Mouse (Mus musculus): Measurements from ENCODE around the gene Nipal4. TPM values are rescaled to one million over a fixed set of nuclear protein-coding genes. Genes with fewer than 3 reads are reported as not detected.

Gene Nipal4
- polyA plus RNA-seq, 1 experiment from 2014 or later = 0.90 TPM

DNA sequence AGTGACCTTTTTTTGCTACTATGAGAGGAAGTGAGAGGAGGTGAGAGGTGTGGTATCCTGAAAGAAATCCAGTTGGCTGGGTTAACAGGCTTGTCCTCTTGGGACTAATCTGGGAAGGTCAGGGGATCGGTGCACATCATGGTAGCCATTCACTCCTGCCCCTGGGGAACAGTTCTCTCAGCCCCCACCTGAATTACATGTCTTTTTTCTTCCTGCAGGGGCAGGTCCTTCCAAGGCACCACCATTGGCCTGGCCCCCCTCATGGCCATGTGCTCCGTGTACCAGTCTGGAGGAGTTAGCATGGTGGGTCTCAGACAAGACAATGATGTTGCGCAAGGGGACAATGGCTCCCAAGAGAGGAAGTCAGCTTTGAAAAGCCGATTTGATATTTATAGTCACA is 43.4 kb downstream of the Nipal4 start:
- no peak for ATAC-seq (ENCODE audit: low FRiP score)
- H3K4me2 ChIP-seq (replicated peaks) = no peak overlapping the region
- H3K9ac ChIP-seq = no peak overlapping the region
- H3K27ac ChIP-seq = no peak overlapping the region
- peaks cover 31% of the 10 kb centered on the region for H3K36me3 ChIP-seq
- H3K4me3 ChIP-seq = no peak overlapping the region
- 92% methylated on average over 4 of the region's 4 CpGs for WGBS
- no peaks in the 10 kb centered on the region for H3K27me3 ChIP-seq
- H3K4me1 ChIP-seq = no peaks in the 10 kb centered on the region
- H3K9me3 ChIP-seq (replicated peaks) = no peaks in the 10 kb centered on the region

DNA sequence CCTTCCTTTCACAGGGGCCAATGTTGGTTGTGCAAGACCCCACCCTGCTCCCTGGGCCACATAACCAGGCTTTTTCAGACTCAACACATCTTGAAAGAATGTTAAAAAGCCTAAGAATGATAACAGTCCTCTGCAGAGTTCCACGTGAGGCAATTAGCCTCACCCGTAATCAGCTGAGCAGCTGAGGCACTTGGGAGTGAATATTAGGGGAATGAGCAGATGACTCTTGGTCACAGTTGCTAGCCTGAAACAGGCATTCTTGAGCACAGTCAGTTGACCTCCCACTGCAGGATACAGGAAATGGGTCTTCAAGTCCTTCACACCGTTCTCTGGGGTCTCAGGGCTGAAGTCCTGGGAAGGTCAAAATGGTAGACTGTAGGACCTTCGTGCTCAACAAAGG is 44.6 kb downstream of the Nipal4 start:
- Histone ChIP-seq H3K4me2 (replicated peaks) (no peak overlapping the region), H3K4me3 (no peak overlapping the region), H3K4me1 (no peaks in the 10 kb centered on the region), H3K27ac (no peak overlapping the region), H3K9me3 (replicated peaks) (no peaks in the 10 kb centered on the region), H3K36me3 (peaks cover 21% of the 10 kb centered on the region; the same call in 1 of the 2 replicates), H3K27me3 (no peaks in the 10 kb centered on the region), H3K9ac (no peak overlapping the region)
- ATAC-seq (ENCODE audit: low FRiP score) = no peak
- WGBS = 84% methylated on average over 4 of the region's 4 CpGs

DNA sequence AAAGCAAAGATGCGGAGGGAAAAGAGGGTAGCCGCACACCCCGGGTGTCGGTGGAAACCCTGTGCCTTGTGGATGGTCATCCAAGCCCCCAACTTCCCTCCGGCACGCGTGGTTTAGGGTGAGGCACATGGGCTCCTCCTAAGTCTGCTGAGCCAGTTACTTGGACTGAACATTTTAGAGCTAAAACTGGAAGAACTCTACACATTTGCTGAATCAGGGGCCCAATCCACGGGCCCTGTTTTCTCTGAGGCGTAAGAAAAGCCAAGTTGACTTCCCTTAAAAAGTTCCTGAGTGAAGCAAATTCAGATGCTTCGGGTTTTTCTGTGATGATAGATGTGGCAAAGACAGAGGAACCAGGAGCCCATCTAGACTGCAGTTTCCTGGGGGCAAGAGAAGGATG is 46.2 kb downstream of the Nipal4 start:
- Histone ChIP-seq H3K9ac (no peak overlapping the region), H3K9me3 (replicated peaks) (no peaks in the 10 kb centered on the region), H3K27ac (no peak overlapping the region), H3K36me3 (peaks cover 27% of the 10 kb centered on the region; the same call in 1 of the 2 replicates), H3K4me2 (replicated peaks) (no peak overlapping the region), H3K4me1 (no peaks in the 10 kb centered on the region), H3K27me3 (no peaks in the 10 kb centered on the region), H3K4me3 (no peak overlapping the region)
- ATAC-seq (ENCODE audit: low FRiP score) = no peak
- WGBS = 86% methylated on average over 10 of the region's 10 CpGs

DNA sequence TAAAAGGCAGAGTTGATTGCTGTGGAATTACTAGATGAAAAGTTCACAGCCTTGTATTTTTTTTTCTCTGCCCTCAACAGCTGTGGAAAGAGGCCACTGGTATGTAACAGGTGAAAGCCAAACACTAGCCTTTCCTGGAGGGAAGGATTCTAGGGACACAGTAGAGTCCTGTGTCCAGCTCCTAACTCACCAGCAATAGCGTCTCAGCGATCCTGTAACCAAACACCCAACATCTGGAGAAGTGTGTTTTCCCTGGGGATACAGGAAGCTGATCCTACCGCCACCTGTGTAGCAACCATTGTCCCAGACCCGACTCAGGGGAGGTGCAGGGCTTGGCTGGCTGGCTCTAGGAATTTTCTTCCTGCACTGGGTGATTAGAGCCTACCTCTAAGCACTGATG is 46.7 kb downstream of the Nipal4 start:
- Histone ChIP-seq H3K4me2 (replicated peaks) (no peak overlapping the region), H3K4me3 (no peak overlapping the region), H3K27me3 (no peaks in the 10 kb centered on the region), H3K9ac (no peak overlapping the region), H3K36me3 (peaks cover 29% of the 10 kb centered on the region), H3K4me1 (no peaks in the 10 kb centered on the region), H3K27ac (no peak overlapping the region), H3K9me3 (replicated peaks) (no peaks in the 10 kb centered on the region)
- no peak for ATAC-seq (ENCODE audit: low FRiP score)
- WGBS = 43% methylated on average over 4 of the region's 4 CpGs

DNA sequence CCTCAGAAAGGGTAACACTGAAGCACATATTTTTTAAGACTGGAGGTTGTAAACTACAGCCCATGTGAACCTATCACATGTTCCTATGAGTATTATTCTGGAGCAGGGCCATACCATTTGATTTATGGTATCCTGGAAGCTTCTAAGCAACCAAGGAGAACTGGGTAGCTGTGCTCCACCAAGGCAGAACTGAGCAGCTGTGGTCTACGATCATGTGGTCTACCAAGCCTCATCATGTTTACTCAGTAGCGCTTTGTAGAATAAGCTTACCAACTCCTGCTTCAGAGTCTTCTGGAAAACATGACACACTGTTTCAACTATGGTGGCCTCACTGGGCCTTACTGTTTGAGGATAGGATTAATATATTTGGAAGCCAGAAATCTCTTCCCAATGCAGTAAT is 49.8 kb downstream of the Nipal4 start:
- Histone ChIP-seq H3K9ac (no peak overlapping the region), H3K36me3 (peaks cover 29% of the 10 kb centered on the region), H3K27me3 (no peaks in the 10 kb centered on the region), H3K4me1 (no peaks in the 10 kb centered on the region), H3K4me3 (no peak overlapping the region), H3K9me3 (replicated peaks) (no peaks in the 10 kb centered on the region), H3K4me2 (replicated peaks) (no peak overlapping the region), H3K27ac (no peak overlapping the region)
- ATAC-seq (ENCODE audit: low FRiP score) = no peak
- WGBS = 95% methylated on average over 2 of the region's 2 CpGs

DNA sequence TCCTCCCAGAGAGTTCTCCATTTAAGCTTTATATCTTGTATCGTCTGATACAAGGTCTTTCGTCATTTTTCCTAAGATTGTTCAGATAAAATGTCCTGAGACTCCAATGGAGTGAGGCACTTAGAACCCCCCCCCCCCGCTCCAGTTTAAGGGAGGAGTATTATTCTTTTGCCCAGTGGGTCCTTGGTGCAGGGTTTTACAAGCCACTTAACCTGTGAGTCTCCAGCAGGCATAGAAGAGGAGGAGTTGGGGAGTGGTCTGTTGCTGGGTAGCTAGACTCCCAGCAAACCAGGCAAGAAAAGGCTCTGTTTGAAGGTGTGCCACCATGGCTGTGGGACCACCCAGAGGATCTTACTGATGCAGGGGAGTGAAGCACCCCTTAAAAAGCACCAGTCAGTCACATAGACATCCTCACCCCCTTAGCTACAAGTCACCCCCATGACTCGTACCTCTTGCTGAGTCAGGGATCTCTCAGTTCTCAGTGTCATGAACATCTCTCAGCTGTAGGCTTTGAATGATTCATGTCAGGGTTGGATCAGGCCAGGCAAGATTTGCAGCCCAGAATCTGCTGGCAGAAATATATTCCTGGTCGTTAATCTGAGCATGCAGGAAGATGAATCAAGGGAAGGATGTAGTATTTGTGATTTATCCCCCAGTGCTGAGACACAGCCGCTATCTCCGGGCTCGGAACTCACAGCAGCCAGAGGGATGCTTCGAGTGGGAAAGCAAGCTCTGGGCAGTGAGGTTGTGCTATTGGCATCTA is 50.7 kb downstream of the Nipal4 start:
- Histone ChIP-seq H3K27me3 (no peaks in the 10 kb centered on the region), H3K9me3 (replicated peaks) (no peaks in the 10 kb centered on the region), H3K4me1 (no peaks in the 10 kb centered on the region), H3K4me3 (no peak overlapping the region), H3K4me2 (replicated peaks) (no peak overlapping the region), H3K36me3 (peaks cover 29% of the 10 kb centered on the region), H3K9ac (no peak overlapping the region), H3K27ac (no peak overlapping the region)
- no peak for ATAC-seq (ENCODE audit: low FRiP score)
- WGBS = 86% methylated on average over 9 of the region's 9 CpGs

DNA sequence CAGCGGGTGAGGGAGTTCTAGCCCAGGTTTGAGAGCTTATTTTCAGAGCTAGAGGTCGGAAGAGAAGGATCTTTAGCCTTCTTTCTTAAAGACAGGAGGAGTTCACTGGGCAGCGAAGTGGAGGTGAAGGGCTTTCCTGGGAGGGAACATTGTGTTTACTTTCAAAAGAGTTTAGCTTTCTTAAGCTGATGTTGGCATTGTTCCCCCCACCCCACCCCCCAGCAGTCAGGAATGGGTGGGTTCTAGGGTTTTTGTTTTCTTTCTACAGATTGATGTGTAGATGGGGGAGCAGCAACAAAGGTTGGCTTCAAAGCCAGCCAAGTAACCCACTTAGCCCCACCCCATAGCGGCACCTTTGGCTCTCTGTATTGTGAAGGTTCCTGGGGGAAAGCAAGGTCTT is 51.3 kb downstream of the Nipal4 start:
- 70% methylated on average over 4 of the region's 4 CpGs for WGBS
- H3K4me2 ChIP-seq (replicated peaks) = no peak overlapping the region
- H3K36me3 ChIP-seq = peaks cover 29% of the 10 kb centered on the region
- H3K4me1 ChIP-seq = no peaks in the 10 kb centered on the region
- H3K27me3 ChIP-seq = no peaks in the 10 kb centered on the region
- H3K9ac ChIP-seq = no peak overlapping the region
- H3K9me3 ChIP-seq (replicated peaks) = no peaks in the 10 kb centered on the region
- no peak for ATAC-seq (ENCODE audit: low FRiP score)
- no peak overlapping the region for H3K4me3 ChIP-seq
- H3K27ac ChIP-seq = no peak overlapping the region

DNA sequence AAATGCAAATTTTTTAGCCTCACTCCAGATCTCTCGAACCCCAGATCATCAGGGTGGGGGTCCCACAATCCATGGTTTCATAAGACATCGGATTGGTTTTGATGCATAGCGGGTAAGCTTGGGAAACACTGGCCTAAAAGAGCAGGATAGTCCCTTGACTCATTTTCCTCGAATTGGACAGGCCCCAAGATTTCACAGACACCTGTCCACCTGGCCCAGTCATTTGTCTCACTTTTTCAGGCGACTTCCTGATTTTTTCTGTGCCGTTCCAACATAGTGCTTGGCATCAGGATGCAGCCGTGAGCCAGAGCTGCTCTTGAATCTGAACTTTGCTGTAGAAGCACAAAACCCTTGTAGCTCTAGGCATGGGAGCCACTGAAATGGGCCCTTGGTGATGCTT is 52.1 kb downstream of the Nipal4 start:
- Histone ChIP-seq H3K27me3 (no peaks in the 10 kb centered on the region), H3K27ac (no peak overlapping the region), H3K4me2 (replicated peaks) (no peak overlapping the region), H3K9me3 (replicated peaks) (no peaks in the 10 kb centered on the region), H3K4me3 (no peak overlapping the region), H3K9ac (no peak overlapping the region), H3K36me3 (peaks cover 23% of the 10 kb centered on the region), H3K4me1 (no peaks in the 10 kb centered on the region)
- 89% methylated on average over 7 of the region's 7 CpGs for whole genome bisulfite sequencing
- no peak for ATAC-seq (ENCODE audit: low FRiP score)

DNA sequence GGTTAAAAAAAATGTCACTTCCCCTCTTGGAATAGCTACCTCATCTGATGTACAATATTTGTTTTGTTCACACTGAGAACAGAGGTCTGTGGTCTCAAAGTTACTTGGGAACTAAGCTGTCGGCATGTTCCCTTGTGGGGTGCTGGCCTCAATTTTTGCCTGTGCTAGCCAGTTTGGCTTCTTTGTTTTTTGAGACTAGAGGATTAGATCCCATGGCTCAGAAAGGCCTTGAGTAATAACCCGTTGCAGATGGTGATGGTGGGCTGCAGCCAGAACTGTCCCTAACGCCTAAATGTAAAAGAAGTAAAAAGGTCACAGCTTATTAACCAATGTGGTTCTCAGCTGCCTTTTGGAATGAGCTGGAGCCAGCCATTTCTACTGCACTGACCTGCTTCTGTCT is 53.1 kb downstream of the Nipal4 start:
- no peak overlapping the region for H3K4me3 ChIP-seq
- 84% methylated on average over 3 of the region's 3 CpGs for WGBS
- H3K4me2 ChIP-seq (replicated peaks) = no peak overlapping the region
- peaks cover 16% of the 10 kb centered on the region for H3K36me3 ChIP-seq
- ATAC-seq (ENCODE audit: low FRiP score) = no peak
- H3K27ac ChIP-seq = no peak overlapping the region
- H3K4me1 ChIP-seq = no peaks in the 10 kb centered on the region
- H3K27me3 ChIP-seq = no peaks in the 10 kb centered on the region
- no peak overlapping the region for H3K9ac ChIP-seq
- no peaks in the 10 kb centered on the region for H3K9me3 ChIP-seq (replicated peaks)

DNA sequence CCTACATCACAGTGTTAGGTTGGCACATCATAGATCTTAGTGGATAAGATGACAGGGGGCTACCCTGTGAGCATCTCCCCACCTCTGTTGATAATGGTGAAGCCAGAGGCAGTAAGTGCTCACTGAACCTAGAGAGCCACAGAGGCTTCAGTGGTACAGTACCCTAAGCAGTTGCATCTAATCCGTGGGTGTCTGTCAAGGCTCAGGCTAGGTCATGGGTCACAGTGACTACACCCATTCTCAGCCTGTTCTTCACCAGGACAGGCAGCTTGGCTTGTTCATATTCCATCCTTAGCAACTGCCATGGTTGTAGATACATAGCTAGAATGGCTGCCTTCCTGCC is 55.4 kb downstream of the Nipal4 start:
- no peak for ATAC-seq (ENCODE audit: low FRiP score)
- Histone ChIP-seq H3K4me2 (replicated peaks) (no peak overlapping the region), H3K9ac (no peak overlapping the region), H3K27me3 (no peaks in the 10 kb centered on the region), H3K4me3 (no peak overlapping the region), H3K4me1 (no peaks in the 10 kb centered on the region), H3K27ac (no peak overlapping the region), H3K9me3 (replicated peaks) (no peaks in the 10 kb centered on the region), H3K36me3 (peaks cover 14% of the 10 kb centered on the region)
- 92% methylated on average over 1 of the region's 1 CpGs for WGBS

DNA sequence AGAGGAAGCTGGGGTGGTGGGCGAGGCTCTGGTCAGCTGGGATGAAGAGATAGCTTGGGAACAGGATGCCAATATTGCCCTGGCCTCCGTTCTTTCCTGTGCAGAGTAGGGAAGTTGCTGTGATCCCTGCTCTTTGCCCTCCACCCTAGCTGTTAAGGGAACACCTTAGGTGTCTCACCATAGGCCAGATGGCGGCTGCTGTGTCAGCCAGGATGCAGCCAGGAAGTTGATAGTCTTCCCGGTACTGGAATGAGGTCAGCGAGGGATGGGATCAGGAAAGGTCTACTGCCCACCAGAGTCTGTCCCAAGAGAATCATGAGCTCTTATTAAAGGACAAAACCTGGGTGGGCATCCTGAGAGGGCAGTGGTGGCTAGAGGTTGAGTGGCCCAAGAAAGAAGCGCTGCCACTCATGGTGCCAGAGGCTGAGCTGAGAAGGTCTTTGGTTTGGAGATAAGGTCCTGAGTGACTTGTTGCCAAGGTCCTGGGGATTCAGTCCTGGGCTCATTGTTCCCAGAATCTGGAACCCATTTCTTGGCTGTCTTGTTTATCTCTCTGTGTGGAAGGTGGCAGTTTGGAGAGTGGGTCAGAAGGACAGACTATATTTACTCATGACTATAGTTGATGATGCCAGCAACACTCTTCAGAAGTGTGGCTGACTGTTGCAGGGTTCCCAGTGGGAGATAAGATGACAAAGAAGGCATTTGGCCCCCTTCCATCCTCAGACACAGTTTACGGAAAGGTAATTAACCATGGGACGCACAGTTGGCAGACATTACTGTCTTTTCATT is 56.0 kb downstream of the Nipal4 start:
- H3K9ac ChIP-seq = no peak overlapping the region
- H3K9me3 ChIP-seq (replicated peaks) = no peaks in the 10 kb centered on the region
- no peaks in the 10 kb centered on the region for H3K27me3 ChIP-seq
- no peak for ATAC-seq (ENCODE audit: low FRiP score)
- H3K27ac ChIP-seq = no peak overlapping the region
- WGBS = 85% methylated on average over 8 of the region's 8 CpGs
- peaks cover 11% of the 10 kb centered on the region for H3K36me3 ChIP-seq
- H3K4me1 ChIP-seq = no peaks in the 10 kb centered on the region
- H3K4me3 ChIP-seq = no peak overlapping the region
- H3K4me2 ChIP-seq (replicated peaks) = no peak overlapping the region

DNA sequence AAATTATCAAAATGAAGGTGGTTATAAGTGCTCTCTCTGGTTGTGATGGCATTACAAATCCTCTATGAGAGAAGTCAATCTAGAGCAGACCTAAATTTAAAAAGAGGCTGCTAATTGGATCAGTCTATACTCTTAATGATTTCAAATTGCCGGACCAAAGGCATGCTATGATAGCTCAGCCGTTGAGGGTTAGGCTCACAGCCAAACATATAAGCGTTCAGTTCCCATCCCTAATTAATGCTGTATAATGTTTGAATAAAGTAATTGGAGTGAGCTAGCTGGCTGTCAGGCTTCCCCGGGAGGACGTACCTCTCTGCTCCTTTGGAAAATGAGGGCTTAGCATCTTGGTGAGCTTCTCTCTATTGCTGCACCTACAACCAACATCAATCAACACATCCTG is 57.1 kb downstream of the Nipal4 start:
- Histone ChIP-seq H3K4me1 (no peaks in the 10 kb centered on the region), H3K36me3 (peaks cover 6% of the 10 kb centered on the region; the same call in 1 of the 2 replicates), H3K4me2 (replicated peaks) (no peak overlapping the region), H3K27me3 (no peaks in the 10 kb centered on the region), H3K9me3 (replicated peaks) (no peaks in the 10 kb centered on the region), H3K4me3 (no peak overlapping the region), H3K9ac (no peak overlapping the region), H3K27ac (no peak overlapping the region)
- ATAC-seq (ENCODE audit: low FRiP score) = no peak
- WGBS = 87% methylated on average over 5 of the region's 5 CpGs

DNA sequence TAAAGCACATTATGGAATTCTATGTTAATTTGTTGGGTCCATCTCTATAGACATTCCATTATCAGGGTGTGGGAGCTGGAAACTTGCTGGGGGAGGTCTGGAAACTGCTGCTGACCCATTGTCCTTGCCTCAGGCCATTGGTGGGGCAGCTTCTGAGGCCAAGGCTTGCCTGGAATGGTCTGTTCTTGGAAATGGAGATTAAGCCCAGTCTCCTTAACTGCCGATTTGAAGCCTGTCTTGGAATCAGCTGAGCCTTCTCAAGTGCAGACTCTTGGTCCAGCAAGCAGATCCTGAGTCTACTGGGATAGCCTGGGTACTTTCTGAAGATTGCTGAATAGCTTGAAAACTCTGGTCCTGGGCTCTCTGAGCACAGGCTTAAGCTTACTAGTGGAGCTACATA is 59.3 kb downstream of the Nipal4 start:
- no peaks in the 10 kb centered on the region for H3K9me3 ChIP-seq (replicated peaks)
- no peak overlapping the region for H3K4me2 ChIP-seq (replicated peaks)
- 0 out of 2 replicates have a peak, but pooled peaks cover 2% of the 10 kb centered on the region for H3K36me3 ChIP-seq
- no peak overlapping the region for H3K27ac ChIP-seq
- no peaks in the 10 kb centered on the region for H3K27me3 ChIP-seq
- no peak overlapping the region for H3K9ac ChIP-seq
- no peaks in the 10 kb centered on the region for H3K4me1 ChIP-seq
- no peak overlapping the region for H3K4me3 ChIP-seq
- 100% methylated on average over 1 of the region's 1 CpGs for WGBS
- ATAC-seq (ENCODE audit: low FRiP score) = no peak

Measured in hindbrain, embryonic 12.5 days (tissue).